Mouse (Mus musculus) heart, embryonic 14.5 days (tissue): ENCODE data around the gene Kif3c. TPM values are rescaled to one million over a fixed set of nuclear protein-coding genes. Genes with fewer than 3 reads are reported as not detected.

Source experiments
- ATAC-seq: fragments of 200-750 bp; cut with Nextera tagmentation; 2 replicates; pipeline ENCODE4 v1.8.0; 2017; ENCODE audit warnings: low read depth, moderate TSS enrichment; ENCODE audit not compliant: insufficient number of reproducible peaks, insufficient read depth, low FRiP score
- H3K27ac ChIP-seq, 2 experiments: fragments of 200-500 bp in 1 of 2; fragments of 300-500 bp in 1 of 2; sonication (generic) in 1 of 2; replicated peaks in 1 of 2; 2 replicates each; pipeline ENCODE4 v1.5.1; 2012 to 2014; ENCODE audit warnings: low read depth in 2 of 2, low read length in 2 of 2, control low read depth in 1 of 2, mild to moderate bottlenecking in 1 of 2, mixed read lengths in 1 of 2; ENCODE audit not compliant: control insufficient read depth in 1 of 2, insufficient read depth in 1 of 2
- H3K27me3 ChIP-seq: fragments of 300-500 bp; sonication (generic); 2 replicates; pipeline ENCODE4 v1.6.1; 2014; ENCODE audit warnings: mild to moderate bottlenecking, low read length, control low read depth; ENCODE audit not compliant: control insufficient read depth, insufficient read depth
- H3K36me3 ChIP-seq: fragments of 300-500 bp; sonication (generic); 2 replicates; pipeline ENCODE4 v1.6.1; 2014; ENCODE audit warnings: mild to moderate bottlenecking, control low read depth, low read length, mixed read lengths; ENCODE audit not compliant: control insufficient read depth, insufficient read depth
- H3K4me1 ChIP-seq, 2 experiments: fragments of 200-500 bp in 1 of 2; fragments of 300-500 bp in 1 of 2; sonication (generic) in 1 of 2; 2 replicates each; pipeline ENCODE4 v1.6.1; 2012 to 2014; ENCODE audit warnings: low read length in 2 of 2, control low read depth in 1 of 2, mixed read lengths in 1 of 2; ENCODE audit not compliant: control insufficient read depth in 2 of 2, insufficient read depth in 2 of 2
- H3K4me2 ChIP-seq: fragments of 300-500 bp; sonication (generic); 2 replicates; pipeline ENCODE4 v1.6.1; 2014; ENCODE audit warnings: mild to moderate bottlenecking, low read length
- H3K4me3 ChIP-seq, 2 experiments: fragments of 200-500 bp in 1 of 2; fragments of 300-500 bp in 1 of 2; sonication (generic) in 1 of 2; 2 replicates each; pipeline ENCODE4 v1.5.1; 2012 to 2014; ENCODE audit warnings: low read length in 2 of 2, mild to moderate bottlenecking in 2 of 2, control low read depth in 1 of 2, low read depth in 1 of 2, moderate library complexity in 1 of 2; ENCODE audit not compliant: control insufficient read depth in 1 of 2, insufficient read depth in 1 of 2
- H3K9ac ChIP-seq: fragments of 300-500 bp; sonication (generic); 2 replicates; pipeline ENCODE4 v1.6.1; 2014; ENCODE audit warnings: mild to moderate bottlenecking, low read length
- H3K9me3 ChIP-seq: fragments of 300-500 bp; sonication (generic); 2 replicates; pipeline ENCODE4 v1.6.1; 2016; ENCODE audit warnings: low read length, control low read depth; ENCODE audit not compliant: control insufficient read depth
- WGBS: fragments of 180-500 bp; shearing (Covaris S2); extraction: QIAGEN DNeasy Blood & Tissue Kit; methylation state at CpG from one replicate; pipeline ENCODE4 v1.1.7; 2014; 5-methylcytosine and 5-hydroxymethylcytosine counted together
- polyA plus RNA-seq: library from polyadenylated mRNA; unstranded; fragments of >200 nt; fragmentation: Nextera tagmentation; extraction: Ambion mirVana; gene quantifications from 2 replicates; pipeline ENCODE4 v1.2.1, GENCODE M21; 2014

Gene Kif3c
- 4.5 and 5.0 TPM in 2 replicates for polyA plus RNA-seq

- no peaks in the 10 kb centered on the region for H3K36me3 ChIP-seq
- H3K4me2 ChIP-seq, result peak within 1 kb of the TSS; percentile 71
- ATAC-seq, result peak; percentile 70
- no peaks in the 10 kb centered on the region for H3K27me3 ChIP-seq
- peak within 1 kb of the TSS; percentile 78 for H3K9ac ChIP-seq
- 8% methylated on average over 48 of the region's 48 CpGs for WGBS
- no peaks in the 10 kb centered on the region for H3K9me3 ChIP-seq
- peak within 1 kb of the TSS; percentile 81 to 84 for H3K4me3 ChIP-seq
- peaks cover 7 to 9% of the 10 kb centered on the region in 2 experiments; a peak in 3 of 4 replicates for H3K4me1 ChIP-seq
- H3K27ac ChIP-seq, result peak within 1 kb of the TSS; percentile 22 to 52; a peak in 2 of 4 replicates
These were observed at the start of gene Kif3c for GRCm38 (mm10) chr12:3364508-3365448. TSS of gene Kif3c (plus strand) at chr12:3365132.

- WGBS, result 30% methylated on average over 2 of the region's 2 CpGs
- no peak overlapping the region for H3K4me2 ChIP-seq
- no peaks in the 10 kb centered on the region for H3K36me3 ChIP-seq
- no peak overlapping the region for H3K4me3 ChIP-seq
- no peak for ATAC-seq
- H3K9ac ChIP-seq, result no peak overlapping the region
- H3K9me3 ChIP-seq, result no peaks in the 10 kb centered on the region
- H3K27ac ChIP-seq, result no peak overlapping the region
- H3K4me1 ChIP-seq, result no peaks in the 10 kb centered on the region
- H3K27me3 ChIP-seq, result no peaks in the 10 kb centered on the region
These were observed 48.8 kb upstream of the Kif3c start for GRCm38 (mm10) chr12:3316083-3316482.

GRCm38 (mm10) chr12:3316937-3317336 is 48.0 kb upstream of the Kif3c start:
- H3K4me3 ChIP-seq, result no peak overlapping the region
- no peak for ATAC-seq
- no peaks in the 10 kb centered on the region for H3K9me3 ChIP-seq
- 54% methylated on average over 3 of the region's 3 CpGs for WGBS
- H3K9ac ChIP-seq, result no peak overlapping the region
- H3K36me3 ChIP-seq, result no peaks in the 10 kb centered on the region
- H3K4me2 ChIP-seq, result no peak overlapping the region
- H3K27ac ChIP-seq, result no peak overlapping the region
- H3K27me3 ChIP-seq, result no peaks in the 10 kb centered on the region
- no peaks in the 10 kb centered on the region for H3K4me1 ChIP-seq

DNA sequence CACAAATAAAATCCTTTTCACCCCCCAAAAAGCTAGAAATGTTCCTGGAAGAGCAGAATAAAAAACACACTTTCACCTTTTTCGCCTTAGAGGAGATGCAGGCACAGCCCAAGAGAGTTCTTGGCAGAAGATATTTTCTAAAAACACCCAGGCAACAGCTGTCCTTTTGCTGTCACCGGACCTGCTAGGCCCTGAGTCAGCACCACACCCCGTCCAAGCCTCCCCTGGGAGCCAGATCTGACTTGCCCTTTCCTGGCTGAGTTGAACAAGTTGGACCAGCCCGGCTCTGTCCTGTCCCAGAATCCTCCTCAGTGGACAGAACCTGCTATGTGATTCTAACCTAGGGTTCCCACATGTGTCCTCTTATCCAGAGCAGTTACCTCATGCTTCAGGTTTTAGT is 45.6 kb upstream of the Kif3c start:
- Histone ChIP-seq H3K27ac (no peak overlapping the region), H3K27me3 (no peaks in the 10 kb centered on the region), H3K36me3 (no peaks in the 10 kb centered on the region), H3K9me3 (no peaks in the 10 kb centered on the region), H3K4me2 (no peak overlapping the region), H3K4me3 (no peak overlapping the region), H3K4me1 (no peaks in the 10 kb centered on the region), H3K9ac (no peak overlapping the region)
- ATAC-seq, result no peak
- WGBS, result 61% methylated on average over 4 of the region's 4 CpGs

- ATAC-seq, result no peak
- H3K9ac ChIP-seq, result no peak overlapping the region
- no peak overlapping the region for H3K27ac ChIP-seq
- no peak overlapping the region for H3K4me3 ChIP-seq
- H3K9me3 ChIP-seq, result no peaks in the 10 kb centered on the region
- no peak overlapping the region for H3K4me2 ChIP-seq
- H3K4me1 ChIP-seq, result no peaks in the 10 kb centered on the region
- WGBS, result 51% methylated on average over 6 of the region's 6 CpGs
- no peaks in the 10 kb centered on the region for H3K27me3 ChIP-seq
- no peaks in the 10 kb centered on the region for H3K36me3 ChIP-seq
These were observed 41.7 kb upstream of the Kif3c start for GRCm38 (mm10) chr12:3323241-3323640.

- H3K36me3 ChIP-seq, result no peaks in the 10 kb centered on the region
- no peaks in the 10 kb centered on the region for H3K9me3 ChIP-seq
- H3K9ac ChIP-seq, result no peak overlapping the region
- no peak overlapping the region for H3K4me3 ChIP-seq
- no peak for ATAC-seq
- no peaks in the 10 kb centered on the region for H3K4me1 ChIP-seq
- no peak overlapping the region for H3K4me2 ChIP-seq
- 74% methylated on average over 2 of the region's 2 CpGs for WGBS
- H3K27ac ChIP-seq, result no peak overlapping the region
- no peaks in the 10 kb centered on the region for H3K27me3 ChIP-seq
These were observed 39.7 kb upstream of the Kif3c start for GRCm38 (mm10) chr12:3325232-3325631.

DNA sequence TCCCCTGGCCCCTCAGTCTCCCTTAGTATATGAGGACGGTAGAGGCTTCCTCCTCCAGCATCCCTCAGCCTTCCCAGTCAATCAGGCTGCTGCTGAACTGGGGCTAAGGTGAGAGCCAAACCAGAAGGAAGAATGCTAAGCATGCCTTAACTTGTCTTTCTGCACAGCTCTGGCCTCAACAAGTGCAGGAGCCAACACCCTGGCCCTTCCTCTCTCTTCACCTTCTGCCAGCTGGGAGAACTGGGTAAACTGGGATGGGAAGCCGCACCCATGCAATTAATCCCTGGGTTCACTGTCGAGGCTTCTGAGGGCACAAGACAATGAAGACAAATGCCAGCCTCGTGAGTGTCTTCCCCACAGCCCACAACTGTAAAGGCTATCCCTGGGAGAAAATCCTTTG is 35.3 kb upstream of the Kif3c start:
- Histone ChIP-seq H3K9me3 (no peaks in the 10 kb centered on the region), H3K36me3 (no peaks in the 10 kb centered on the region), H3K4me3 (no peak overlapping the region), H3K9ac (no peak overlapping the region), H3K4me2 (no peak overlapping the region), H3K27me3 (no peaks in the 10 kb centered on the region), H3K4me1 (no peaks in the 10 kb centered on the region), H3K27ac (no peak overlapping the region)
- no peak for ATAC-seq
- 70% methylated on average over 4 of the region's 4 CpGs for WGBS
